Mouse (Mus musculus) liver, embryonic 15.5 days (tissue): Measurements from ENCODE around the gene Fut2. TPM values are rescaled to one million over a fixed set of nuclear protein-coding genes. Genes with fewer than 3 reads are reported as not detected.

Source experiments
- ATAC-seq: fragments of 200-750 bp; cut with Nextera tagmentation; 2 replicates; pipeline ENCODE4 v1.8.0; 2017; ENCODE audit warnings: moderate number of reproducible peaks, mild to moderate bottlenecking, moderate library complexity; ENCODE audit not compliant: insufficient read depth
- H3K27ac ChIP-seq: fragments of 300-500 bp; sonication (generic); replicated peaks from 2 replicates; pipeline ENCODE4 v1.5.1; 2015; ENCODE audit warnings: mild to moderate bottlenecking, inconsistent platforms
- H3K27me3 ChIP-seq: fragments of 300-500 bp; sonication (generic); 2 replicates; pipeline ENCODE4 v1.6.1; 2015; ENCODE audit warnings: mild to moderate bottlenecking, inconsistent platforms
- H3K36me3 ChIP-seq: fragments of 300-500 bp; sonication (generic); replicated peaks from 2 replicates; pipeline ENCODE4 v1.6.1; 2015; ENCODE audit warnings: moderate library complexity, mild to moderate bottlenecking, inconsistent platforms
- H3K4me1 ChIP-seq: fragments of 300-500 bp; sonication (generic); replicated peaks from 2 replicates; pipeline ENCODE4 v1.6.1; 2015; ENCODE audit warnings: inconsistent platforms
- H3K4me2 ChIP-seq: fragments of 300-500 bp; sonication (generic); 2 replicates; pipeline ENCODE4 v1.6.1; 2015; ENCODE audit warnings: moderate library complexity, mild to moderate bottlenecking, inconsistent platforms
- H3K4me3 ChIP-seq: fragments of 300-500 bp; sonication (generic); replicated peaks from 2 replicates; pipeline ENCODE4 v1.5.1; 2015; ENCODE audit warnings: mild to moderate bottlenecking, inconsistent platforms
- H3K9ac ChIP-seq: fragments of 300-500 bp; sonication (generic); 2 replicates; pipeline ENCODE4 v1.6.1; 2015; ENCODE audit warnings: moderate library complexity, mild to moderate bottlenecking, inconsistent platforms
- H3K9me3 ChIP-seq: fragments of 300-500 bp; sonication (generic); replicated peaks from 2 replicates; pipeline ENCODE4 v1.6.1; 2016; ENCODE audit warnings: inconsistent platforms
- WGBS: fragments of 180-500 bp; shearing (Covaris S2); methylation state at CpG from one replicate; pipeline ENCODE4 v1.1.7; 2015; ENCODE audit warnings: mixed read lengths; ENCODE audit not compliant: insufficient replicate concordance; 5-methylcytosine and 5-hydroxymethylcytosine counted together
- polyA plus RNA-seq: library from polyadenylated mRNA; unstranded; fragments of >200 nt; fragmentation: Nextera tagmentation; extraction: Ambion mirVana; gene quantifications from 2 replicates; pipeline ENCODE4 v1.2.1, GENCODE M21; 2015

Gene Fut2
- polyA plus RNA-seq, 1 experiment from 2014 or later, result not detected

- no peak overlapping the region for H3K27ac ChIP-seq
- no peak for ATAC-seq
- H3K4me2 ChIP-seq, result no peak overlapping the region
- no peak overlapping the region for H3K9ac ChIP-seq
- WGBS, result 63% methylated on average over 5 of the region's 5 CpGs
- H3K4me1 ChIP-seq, result no peaks in the 10 kb centered on the region; the same call in 1 of the 2 replicates
- no peaks in the 10 kb centered on the region for H3K36me3 ChIP-seq
- no peaks in the 10 kb centered on the region for H3K9me3 ChIP-seq
- no peak overlapping the region for H3K4me3 ChIP-seq
- H3K27me3 ChIP-seq, result peaks cover 57% of the 10 kb centered on the region
These were observed 46.6 kb downstream of the Fut2 start for GRCm38 (mm10) chr7:45619592-45619991.

- peaks cover 57% of the 10 kb centered on the region for H3K27me3 ChIP-seq
- H3K36me3 ChIP-seq, result no peaks in the 10 kb centered on the region
- H3K9ac ChIP-seq, result no peak overlapping the region
- ATAC-seq, result no peak
- no peak overlapping the region for H3K27ac ChIP-seq
- no peak overlapping the region for H3K4me3 ChIP-seq
- H3K4me1 ChIP-seq, result no peaks in the 10 kb centered on the region; the same call in 1 of the 2 replicates
- H3K4me2 ChIP-seq, result no peak overlapping the region
- 60% methylated on average over 5 of the region's 5 CpGs for WGBS
- no peaks in the 10 kb centered on the region for H3K9me3 ChIP-seq
These were observed 47.9 kb downstream of the Fut2 start for GRCm38 (mm10) chr7:45618316-45618715.

DNA sequence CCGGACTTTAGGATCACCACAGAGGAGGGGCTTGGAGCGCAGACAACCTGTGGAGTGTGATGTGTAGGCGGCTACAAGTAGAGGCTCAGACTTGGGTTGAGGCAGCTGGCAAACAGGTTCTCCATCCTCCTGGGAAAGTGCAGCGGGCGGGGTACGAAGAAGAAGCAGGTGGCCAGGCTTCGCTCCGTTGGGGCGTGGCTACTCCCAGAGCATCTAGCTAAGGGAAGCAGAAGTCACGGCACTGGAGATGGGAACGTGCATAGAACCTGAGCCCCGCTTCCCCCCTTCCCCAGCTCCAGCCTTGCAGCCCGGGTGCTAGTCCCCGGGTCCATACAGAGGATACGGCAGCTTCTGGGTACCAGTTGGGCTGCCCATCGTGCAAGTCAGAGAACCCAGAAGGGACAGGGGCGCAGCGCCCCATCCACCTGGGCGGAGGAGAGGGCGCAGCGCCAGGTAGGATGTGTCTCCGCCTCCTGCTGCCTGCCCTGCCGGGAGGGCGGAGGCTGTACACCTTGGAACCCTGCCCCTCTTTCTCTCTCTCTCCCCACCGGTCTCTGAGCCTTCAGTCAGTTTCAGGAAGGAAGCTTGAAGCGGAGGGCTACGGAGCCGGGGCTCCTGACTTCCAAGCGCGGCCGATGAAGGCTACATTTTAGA is 49.0 kb downstream of the Fut2 start, which contains the start of gene Fut1:
Fut1 (plus strand) TSS at position 248 of the 654 bp plus-strand sequence.
- ATAC-seq, result no peak
- no peak within 1 kb of the TSS for H3K4me2 ChIP-seq

DNA sequence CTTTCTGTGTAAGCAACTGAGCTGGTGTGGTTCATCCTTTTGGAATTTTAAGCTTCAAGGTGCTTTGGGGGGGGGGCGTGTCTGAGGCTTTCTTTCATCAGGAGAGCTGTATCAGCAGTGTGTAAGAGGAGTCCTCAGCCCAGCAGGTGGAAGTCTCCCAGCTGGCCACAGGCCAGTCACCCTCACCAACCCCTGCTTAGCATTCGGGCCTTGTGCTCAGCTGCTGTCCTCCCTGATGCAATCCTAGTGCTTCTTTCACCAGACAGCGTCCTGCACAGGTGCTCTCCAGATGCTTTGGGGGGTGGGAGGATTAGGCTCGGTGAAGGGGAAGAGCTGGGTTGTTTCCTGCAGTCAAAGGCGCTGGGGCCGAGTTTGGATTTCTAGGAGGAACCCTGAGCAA is 49.9 kb downstream of the Fut2 start:
- no peak overlapping the region for H3K27ac ChIP-seq
- H3K9ac ChIP-seq, result no peak overlapping the region
- WGBS, result 30% methylated on average over 6 of the region's 6 CpGs
- H3K9me3 ChIP-seq, result no peaks in the 10 kb centered on the region
- no peak overlapping the region for H3K4me3 ChIP-seq
- no peak for ATAC-seq
- H3K27me3 ChIP-seq, result peaks cover 57% of the 10 kb centered on the region
- no peaks in the 10 kb centered on the region; the same call in 1 of the 2 replicates for H3K4me1 ChIP-seq
- no peaks in the 10 kb centered on the region for H3K36me3 ChIP-seq
- no peak overlapping the region for H3K4me2 ChIP-seq

More for the DNA sequence above, 49.0 kb downstream of the Fut2 start, which contains the start of gene Fut1:
- no peak within 1 kb of the TSS for H3K4me3 ChIP-seq
- no peaks in the 10 kb centered on the region; the same call in 1 of the 2 replicates for H3K4me1 ChIP-seq
- H3K9me3 ChIP-seq, result no peaks in the 10 kb centered on the region
- no peaks in the 10 kb centered on the region for H3K36me3 ChIP-seq
- no peak within 1 kb of the TSS for H3K27ac ChIP-seq
- 8% methylated on average over 31 of the region's 31 CpGs for WGBS
- no peak within 1 kb of the TSS for H3K9ac ChIP-seq
- peaks cover 57% of the 10 kb centered on the region for H3K27me3 ChIP-seq

- no peak overlapping the region for H3K9ac ChIP-seq
- no peak overlapping the region for H3K4me3 ChIP-seq
- H3K27me3 ChIP-seq, result no peaks in the 10 kb centered on the region
- no peak overlapping the region for H3K27ac ChIP-seq
- no peaks in the 10 kb centered on the region; the same call in 1 of the 2 replicates for H3K4me1 ChIP-seq
- H3K9me3 ChIP-seq, result no peaks in the 10 kb centered on the region
- no peaks in the 10 kb centered on the region for H3K36me3 ChIP-seq
- no peak for ATAC-seq
- 40% methylated on average over 1 of the region's 1 CpGs for WGBS
- H3K4me2 ChIP-seq, result no peak overlapping the region
These were observed 56.7 kb downstream of the Fut2 start for GRCm38 (mm10) chr7:45609511-45609910.

- WGBS, result 65% methylated on average over 9 of the region's 9 CpGs
- Histone ChIP-seq H3K4me1 (no peaks in the 10 kb centered on the region; the same call in 1 of the 2 replicates), H3K27ac (no peak overlapping the region), H3K9me3 (no peaks in the 10 kb centered on the region), H3K36me3 (no peaks in the 10 kb centered on the region), H3K27me3 (no peaks in the 10 kb centered on the region), H3K4me3 (no peak overlapping the region), H3K4me2 (no peak overlapping the region), H3K9ac (no peak overlapping the region)
- ATAC-seq, result no peak
These were observed 60.4 kb downstream of the Fut2 start for GRCm38 (mm10) chr7:45605704-45606289.

- Histone ChIP-seq H3K27ac (no peak overlapping the region), H3K4me2 (peak overlapping the region; percentile 16; the same call in 1 of the 2 replicates), H3K4me3 (no peak overlapping the region), H3K27me3 (no peaks in the 10 kb centered on the region), H3K9ac (no peak overlapping the region), H3K4me1 (peaks cover 6% of the 10 kb centered on the region; the same call in 1 of the 2 replicates), H3K9me3 (no peaks in the 10 kb centered on the region), H3K36me3 (no peaks in the 10 kb centered on the region)
- 53% methylated on average over 18 of the region's 18 CpGs for WGBS
- no peak for ATAC-seq
These were observed 67.0 kb downstream of the Fut2 start for GRCm38 (mm10) chr7:45598960-45599879.

Other genes with a start within 250 kb of the Fut2 start
- not detected in 2 replicates for gene Lhb, start 245.6 kb downstream of the Fut2 start, polyA plus RNA-seq
- 6.8 and 7.7 TPM in 2 replicates for gene Gys1, start 231.6 kb downstream of the Fut2 start, polyA plus RNA-seq
- gene Ruvbl2, start 228.3 kb downstream of the Fut2 start, polyA plus RNA-seq, result 67.1 and 74.2 TPM in 2 replicates
- 6,104 and 6,562 TPM in 2 replicates for gene Ftl1, start 206.5 kb downstream of the Fut2 start, polyA plus RNA-seq
- 70.3 and 71.4 TPM in 2 replicates for gene Bax, start 199.5 kb downstream of the Fut2 start, polyA plus RNA-seq
- gene Tulp2, start 184.5 kb downstream of the Fut2 start, polyA plus RNA-seq, result 0.58 and 0.62 TPM in 2 replicates
- not detected in 2 replicates for gene Gm45808, start 179.6 kb downstream of the Fut2 start, polyA plus RNA-seq
- gene Dhdh, start 177.6 kb downstream of the Fut2 start, polyA plus RNA-seq, result 2.4 and 2.5 TPM in 2 replicates
- gene Nucb1, start 156.0 kb downstream of the Fut2 start, polyA plus RNA-seq, result 118 and 131 TPM in 2 replicates
- gene Ppp1r15a, start 140.1 kb downstream of the Fut2 start, polyA plus RNA-seq, result 280 and 325 TPM in 2 replicates
- gene Plekha4, start 140.1 kb downstream of the Fut2 start, polyA plus RNA-seq, result 0.66 and 0.75 TPM in 2 replicates
- gene Hsd17b14, start 111.5 kb downstream of the Fut2 start, polyA plus RNA-seq, result 1.9 and 2.2 TPM in 2 replicates
- 46.3 and 48.5 TPM in 2 replicates for gene Bcat2, start 96.2 kb downstream of the Fut2 start, polyA plus RNA-seq
- gene Fgf21, start 50.9 kb downstream of the Fut2 start, polyA plus RNA-seq, result not detected in 2 replicates
- not detected in 2 replicates for gene Fut1, start 49.1 kb downstream of the Fut2 start, polyA plus RNA-seq
- 0.06 and 0.10 TPM in 2 replicates for gene Izumo1, start 44.6 kb downstream of the Fut2 start, polyA plus RNA-seq
- gene Rasip1, start 38.9 kb downstream of the Fut2 start, polyA plus RNA-seq, result 2.8 and 3.8 TPM in 2 replicates
- 0.91 and 1.2 TPM in 2 replicates for gene Mamstr, start 26.4 kb downstream of the Fut2 start, polyA plus RNA-seq
- not detected in 2 replicates for gene Ntn5, start 17.6 kb upstream of the Fut2 start, polyA plus RNA-seq
- 0.05 and 0.06 TPM in 2 replicates for gene Sec1, start 28.0 kb upstream of the Fut2 start, polyA plus RNA-seq
- 0.26 and 0.44 TPM in 2 replicates for gene Car11, start 33.4 kb upstream of the Fut2 start, polyA plus RNA-seq
- gene Dbp, start 38.7 kb upstream of the Fut2 start, polyA plus RNA-seq, result 0.46 and 0.85 TPM in 2 replicates
- gene Rpl18, start 49.1 kb upstream of the Fut2 start, polyA plus RNA-seq, result 533 and 542 TPM in 2 replicates
- 10.4 and 13.3 TPM in 2 replicates for gene Sphk2, start 51.6 kb upstream of the Fut2 start, polyA plus RNA-seq
- gene Fam83e, start 54.8 kb upstream of the Fut2 start, polyA plus RNA-seq, result 0.30 and 0.33 TPM in 2 replicates
- gene Spaca4, start 59.4 kb upstream of the Fut2 start, polyA plus RNA-seq, result not detected in 2 replicates
- gene Lmtk3, start 117.3 kb upstream of the Fut2 start, polyA plus RNA-seq, result not detected in 2 replicates
- gene Sult2b1, start 118.3 kb upstream of the Fut2 start, polyA plus RNA-seq, result 0.07 and 0.22 TPM in 2 replicates
- gene Cyth2, start 148.2 kb upstream of the Fut2 start, polyA plus RNA-seq, result 30.4 and 30.9 TPM in 2 replicates
- 0.06 and 0.12 TPM in 2 replicates for gene Kcnj14, start 158.4 kb upstream of the Fut2 start, polyA plus RNA-seq
- gene Grwd1, start 164.6 kb upstream of the Fut2 start, polyA plus RNA-seq, result 24.7 and 25.3 TPM in 2 replicates
- gene Kdelr1, start 206.4 kb upstream of the Fut2 start, polyA plus RNA-seq, result 27.6 TPM in 2 replicates
- 0.05 TPM in 2 replicates for gene Grin2d, start 212.0 kb upstream of the Fut2 start, polyA plus RNA-seq
- gene Syngr4, start 230.3 kb upstream of the Fut2 start, polyA plus RNA-seq, result 0.94 and 1.3 TPM in 2 replicates
- gene Tmem143, start 230.5 kb upstream of the Fut2 start, polyA plus RNA-seq, result 3.6 and 4.0 TPM in 2 replicates